Mouse (Mus musculus): ENCODE measurements around the gene Ppfibp2.

- TF ChIP-seq CTCF (IDR thresholded peaks at IDR 0.05) (no peak), EP300 (IDR thresholded peaks at IDR 0.05) (no peak)
These were observed 148.0 kb downstream of the Ppfibp2 start for GRCm38 (mm10) chr7:107742963-107743465.

All from lung, postnatal 0 days (tissue).